Mouse (Mus musculus): ENCODE data around the gene Spa17.

Spa17 gene

GRCm38 (mm10) chr9:37554838-37555748, 58.4 kb downstream of the Spa17 start, which contains the start of gene Siae:
Gene Siae, plus strand, starts transcription at chr9:37555698.
- no peak for DNase-seq

- DNase-seq, result no peak
Measured at GRCm38 (mm10) chr9:37554279-37554678, 59.2 kb downstream of the Spa17 start.
